Mouse (Mus musculus) gastrocnemius, postnatal 4 days (tissue): Measurements from ENCODE around the gene Hist1h2ae. TPM values are rescaled to one million over a fixed set of nuclear protein-coding genes. Genes with fewer than 3 reads are reported as not detected.

Experiments used
- DNase-seq, 2 experiments: peaks; one replicate each; pipeline ENCODE4 v3.0.0; 2021 to 2022; ENCODE audit warnings: low spot score in 2 of 2, mixed read lengths in 2 of 2
- microRNA-seq: library from miRNA; unstranded; fragments of <30 nt; microRNA quantifications from one replicate; pipeline ENCODE4 v1.2.0, GENCODE M21; 2021
- total RNA-seq, 2 experiments: library from RNA; stranded (reverse); gene quantifications; 2 replicates each; pipeline ENCODE4 v1.2.3; 2021

The Hist1h2ae gene
- total RNA-seq, 2 experiments from 2014 or later = 63.6 to 92.7 TPM

DNA sequence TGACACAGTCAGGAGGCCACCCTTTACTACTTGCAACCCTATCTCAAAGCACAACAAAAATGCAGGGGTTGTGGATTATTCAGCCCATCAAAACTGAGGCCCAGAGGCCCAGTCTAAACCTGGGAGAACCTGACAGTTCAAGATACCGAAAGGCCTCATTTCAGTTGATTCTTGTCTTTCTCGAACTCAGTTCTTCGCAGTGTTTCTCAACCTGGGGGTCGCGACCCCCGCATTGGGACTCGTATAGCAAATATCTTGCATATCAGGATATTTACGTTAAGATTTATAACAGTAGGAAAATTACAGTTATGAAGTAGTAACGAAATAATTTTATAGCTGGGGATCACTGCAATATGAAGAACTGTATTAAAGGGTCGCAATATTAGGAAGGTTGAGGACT lies 45.1 kb downstream of the Hist1h2ae start:
- no peak for DNase-seq

DNA sequence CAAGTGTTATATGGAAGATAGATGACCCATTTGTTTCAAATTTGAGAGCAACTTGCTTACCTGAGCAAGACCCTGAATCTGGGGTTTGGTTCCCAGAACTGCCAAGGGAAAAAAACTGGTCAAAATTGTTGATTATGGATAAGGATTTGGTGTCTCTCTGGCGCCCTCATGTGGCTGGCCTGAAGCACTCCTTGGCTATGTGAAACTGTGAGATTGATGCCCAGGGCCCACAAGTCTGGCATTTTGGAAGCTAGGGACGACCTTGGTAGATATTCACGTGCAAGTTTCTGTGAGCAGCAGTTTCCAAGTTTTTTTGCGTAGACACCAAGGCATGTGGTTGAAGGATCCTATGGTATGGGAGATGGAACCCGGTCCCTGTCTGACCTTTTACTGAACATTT lies 46.4 kb downstream of the Hist1h2ae start:
- peak; percentile 57 to 75 for DNase-seq

DNA sequence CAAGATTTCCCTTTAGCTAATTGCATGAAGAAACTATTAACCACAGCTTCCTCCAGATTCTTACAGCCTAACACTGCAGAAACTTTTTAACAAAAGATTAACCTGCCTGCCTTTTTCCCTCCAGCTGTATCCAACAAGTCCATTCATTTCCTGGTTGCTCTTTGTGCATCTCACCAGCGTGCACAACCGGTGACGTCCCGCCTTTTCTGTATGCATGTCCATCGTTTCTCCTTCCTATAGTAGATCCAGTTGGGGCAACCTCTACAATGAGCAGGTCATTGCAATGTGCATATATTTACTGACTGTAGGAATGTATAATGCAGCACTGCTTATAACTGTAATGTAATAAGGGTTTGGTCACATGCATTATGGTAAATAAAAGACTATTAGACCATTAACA lies 47.0 kb downstream of the Hist1h2ae start:
- DNase-seq = no peak

DNA sequence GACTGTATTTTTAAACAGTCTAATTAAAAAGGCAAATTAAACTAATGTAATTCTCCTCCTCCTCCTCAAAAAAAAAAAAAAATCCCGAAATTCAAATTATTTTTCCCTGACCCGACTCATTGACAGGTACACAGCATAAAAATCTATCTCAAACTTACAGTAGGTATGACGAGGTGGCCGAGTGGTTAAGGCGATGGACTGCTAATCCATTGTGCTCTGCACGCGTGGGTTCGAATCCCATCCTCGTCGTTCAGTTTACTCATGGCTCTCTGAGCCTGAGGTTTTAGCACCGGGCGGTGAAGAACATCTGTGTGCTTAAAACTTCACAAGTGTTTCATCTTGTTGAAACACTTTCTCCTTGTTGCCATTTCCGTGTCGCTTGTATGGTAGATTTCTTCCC lies 49.3 kb downstream of the Hist1h2ae start:
- DNase-seq = peak in 1 of 2 experiments; percentile 55

Small RNA genes within 50 kb of the gene (microRNA-seq; reads per million reads assigned to microRNA genes)
- gene Gm44297 (not detected), gene Gm44359 (not detected), gene Gm44394 (not detected)

Other genes starting within 250 kb of the Hist1h2ae start
- 10 to 100 TPM; 17.8 to 20.8 TPM for gene Zfp322a, start 202.0 kb downstream of the Hist1h2ae start, total RNA-seq
- 1 to 10 TPM; 6.2 to 6.6 TPM for gene Abt1, start 147.4 kb downstream of the Hist1h2ae start, total RNA-seq
- not detected for gene Btn1a1, start 105.3 kb downstream of the Hist1h2ae start, total RNA-seq
- under 1 TPM in 1 of 2 experiments, not detected in 1; 0.23 TPM for gene Btn2a2, start 82.4 kb downstream of the Hist1h2ae start, total RNA-seq
- 100 to 1,000 TPM; 761 to 939 TPM for gene Hist1h4h, start 40.2 kb downstream of the Hist1h2ae start, total RNA-seq
- 100 to 1,000 TPM; 329 to 395 TPM for gene Hist1h2af, start 37.3 kb downstream of the Hist1h2ae start, total RNA-seq
- 100 to 1,000 TPM; 100 to 143 TPM for gene Hist1h3g, start 35.8 kb downstream of the Hist1h2ae start, total RNA-seq
- 10 to 100 TPM; 18.5 to 24.9 TPM for gene Hist1h2bh, start 27.8 kb downstream of the Hist1h2ae start, total RNA-seq
- gene Hist1h3f, start 27.2 kb downstream of the Hist1h2ae start, total RNA-seq = 100 to 1,000 TPM in 1 of 2 experiments, 10 to 100 TPM in 1; 92.1 to 134 TPM
- gene Hist1h4f, start 19.6 kb downstream of the Hist1h2ae start, total RNA-seq = 100 to 1,000 TPM; 613 to 773 TPM
- gene Hist1h1d, start 18.0 kb downstream of the Hist1h2ae start, total RNA-seq = 10 to 100 TPM; 34.6 to 45.9 TPM
- 100 to 1,000 TPM; 232 to 273 TPM for gene Hist1h3e, start 8.9 kb downstream of the Hist1h2ae start, total RNA-seq
- 100 to 1,000 TPM; 491 to 581 TPM for gene Hist1h2bg, start 176 bp upstream of the Hist1h2ae start, total RNA-seq
- 100 to 1,000 TPM; 240 to 292 TPM for gene Hist1h2bf, start 3.0 kb upstream of the Hist1h2ae start, total RNA-seq
- gene Hist1h2ad, start 3.2 kb upstream of the Hist1h2ae start, total RNA-seq = 10 to 100 TPM; 51.6 to 79.2 TPM
- gene Hist1h3d, start 4.5 kb upstream of the Hist1h2ae start, total RNA-seq = 10 to 100 TPM; 55.2 to 69.3 TPM
- 100 to 1,000 TPM; 302 to 338 TPM for gene Hist1h4d, start 10.4 kb upstream of the Hist1h2ae start, total RNA-seq
- gene Hist1h2be, start 49.9 kb upstream of the Hist1h2ae start, total RNA-seq = 10 to 100 TPM; 40.8 to 47.6 TPM
- 100 to 1,000 TPM; 307 to 345 TPM for gene Hist1h1e, start 51.3 kb upstream of the Hist1h2ae start, total RNA-seq
- gene Hist1h2ac, start 112.7 kb upstream of the Hist1h2ae start, total RNA-seq = 10 to 100 TPM; 12.7 to 14.2 TPM
- gene Hist1h2bc, start 113.0 kb upstream of the Hist1h2ae start, total RNA-seq = 10 to 100 TPM; 71.7 to 84.0 TPM
- 1 to 10 TPM; 1.3 to 1.6 TPM for gene Hist1h1t, start 124.6 kb upstream of the Hist1h2ae start, total RNA-seq
- gene Hist1h4c, start 127.2 kb upstream of the Hist1h2ae start, total RNA-seq = 100 to 1,000 TPM; 206 to 241 TPM
- 1 to 10 TPM; 5.9 to 6.6 TPM for gene Hfe, start 139.6 kb upstream of the Hist1h2ae start, total RNA-seq
- 100 to 1,000 TPM; 462 to 585 TPM for gene Hist1h1c, start 167.6 kb upstream of the Hist1h2ae start, total RNA-seq
- gene Hist1h3c, start 174.4 kb upstream of the Hist1h2ae start, total RNA-seq = 100 to 1,000 TPM; 162 to 207 TPM
- gene Hist1h2bb, start 175.5 kb upstream of the Hist1h2ae start, total RNA-seq = 100 to 1,000 TPM; 215 to 270 TPM
- 100 to 1,000 TPM; 390 to 456 TPM for gene Hist1h2ab, start 179.9 kb upstream of the Hist1h2ae start, total RNA-seq
- 100 to 1,000 TPM; 433 to 519 TPM for gene Hist1h3b, start 181.0 kb upstream of the Hist1h2ae start, total RNA-seq
- 100 to 1,000 TPM; 298 to 366 TPM for gene Hist1h4b, start 185.8 kb upstream of the Hist1h2ae start, total RNA-seq
- 100 to 1,000 TPM; 369 to 391 TPM for gene Hist1h4a, start 190.0 kb upstream of the Hist1h2ae start, total RNA-seq
- gene Hist1h3a, start 191.2 kb upstream of the Hist1h2ae start, total RNA-seq = 100 to 1,000 TPM; 353 to 457 TPM
- gene Hist1h1a, start 192.4 kb upstream of the Hist1h2ae start, total RNA-seq = 100 to 1,000 TPM; 271 to 321 TPM
- not detected for gene Trim38, start 198.7 kb upstream of the Hist1h2ae start, total RNA-seq
- gene Slc17a2, start 235.8 kb upstream of the Hist1h2ae start, total RNA-seq = under 1 TPM in 1 of 2 experiments, not detected in 1; 0.31 TPM